Mouse (Mus musculus): Measurements from ENCODE around the gene Clic6. TPM values are rescaled to one million over a fixed set of nuclear protein-coding genes. Genes with fewer than 3 reads are reported as not detected.

The Clic6 gene
- total RNA-seq, 2 experiments from 2014 or later = 1.9 to 2.2 TPM

- intact Hi-C loops (cut with DNase I) = no loop called here
- DNase-seq (ENCODE audit: low spot score in 2 of 2) = no peak
Measured at GRCm38 (mm10) chr16:92573193-92573592, 87.7 kb downstream of the Clic6 start.

- intact Hi-C loops (cut with DNase I) = no loop called here
- no peak for DNase-seq (ENCODE audit: low spot score in 2 of 2)
Measured at GRCm38 (mm10) chr16:92575792-92576191, 90.3 kb downstream of the Clic6 start.

GRCm38 (mm10) chr16:92577381-92577780 lies 91.8 kb downstream of the Clic6 start:
- no peak for DNase-seq (ENCODE audit: low spot score in 2 of 2)
- intact Hi-C loops (cut with DNase I) = no loop called here

GRCm38 (mm10) chr16:92578915-92579653 lies 93.5 kb downstream of the Clic6 start:
- intact Hi-C loops (cut with DNase I) = no loop called here

GRCm38 (mm10) chr16:92580981-92581380 lies 95.4 kb downstream of the Clic6 start:
- intact Hi-C loops (cut with DNase I) = no loop called here
- no peak for DNase-seq (ENCODE audit: low spot score in 2 of 2)

More at GRCm38 (mm10) chr16:92578915-92579653, 93.5 kb downstream of the Clic6 start:
- no peak for DNase-seq (ENCODE audit: low spot score in 2 of 2)

GRCm38 (mm10) chr16:92581767-92582166 lies 96.2 kb downstream of the Clic6 start:
- intact Hi-C loops (cut with DNase I) = no loop called here
- DNase-seq (ENCODE audit: low spot score in 2 of 2) = no peak

- no peak for DNase-seq (ENCODE audit: low spot score in 2 of 2)
- intact Hi-C loops (cut with DNase I) = no loop called here
Measured at GRCm38 (mm10) chr16:92587836-92588235, 102.3 kb downstream of the Clic6 start.

Other genes with a start within 250 kb of the Clic6 start
- gene Kcne2, start 193.3 kb upstream of the Clic6 start, total RNA-seq (2021) = under 1 TPM; 0.42 to 0.66 TPM
- gene Smim11, start 184.4 kb upstream of the Clic6 start, total RNA-seq (2021) = 10 to 100 TPM; 13.4 to 15.3 TPM
- not detected for gene Fam243, start 164.3 kb upstream of the Clic6 start, total RNA-seq (2021)
- not detected for gene Kcne1, start 126.3 kb upstream of the Clic6 start, total RNA-seq (2021)
- 10 to 100 TPM; 49.8 to 55.8 TPM for gene Rcan1, start 14.9 kb upstream of the Clic6 start, total RNA-seq (2021)

All from left cerebral cortex, postnatal 14 days (tissue).